Mouse (Mus musculus): ENCODE data around the gene Lyrm9. TPM values are rescaled to one million over a fixed set of nuclear protein-coding genes. Genes with fewer than 3 reads are reported as not detected.

Lyrm9 gene
- polyA plus RNA-seq, 1 experiment from 2014 or later, result 13.7 TPM

- H3K9me3 ChIP-seq, result no peaks in the 10 kb centered on the region
- H3K9ac ChIP-seq (replicated peaks), result no peak overlapping the region
- peaks cover 22% of the 10 kb centered on the region for H3K4me1 ChIP-seq (replicated peaks)
- no peak overlapping the region for H3K4me3 ChIP-seq (replicated peaks)
- no peaks in the 10 kb centered on the region for H3K36me3 ChIP-seq
- no peak overlapping the region for H3K27ac ChIP-seq
- ATAC-seq (ENCODE audit: insufficient number of reproducible peaks, insufficient read depth, low FRiP score, low TSS enrichment, low read depth), result no peak
- WGBS, result 53% methylated on average over 14 of the region's 14 CpGs
- H3K4me2 ChIP-seq, result no peak overlapping the region
- H3K27me3 ChIP-seq, result peaks cover 11% of the 10 kb centered on the region; the same call in 1 of the 2 replicates
Measured at GRCm38 (mm10) chr11:78815986-78816792, 10.2 kb upstream of the Lyrm9 start.

- H3K4me2 ChIP-seq, result no peak overlapping the region
- H3K9me3 ChIP-seq, result no peaks in the 10 kb centered on the region
- H3K9ac ChIP-seq (replicated peaks), result no peak overlapping the region
- peaks cover 6% of the 10 kb centered on the region for H3K27me3 ChIP-seq
- no peaks in the 10 kb centered on the region for H3K36me3 ChIP-seq
- H3K4me3 ChIP-seq (replicated peaks), result no peak overlapping the region
- no peak overlapping the region for H3K27ac ChIP-seq
- peaks cover 23% of the 10 kb centered on the region for H3K4me1 ChIP-seq (replicated peaks)
- no peak for ATAC-seq (ENCODE audit: insufficient number of reproducible peaks, insufficient read depth, low FRiP score, low TSS enrichment, low read depth)
- WGBS, result 78% methylated on average over 11 of the region's 11 CpGs
Measured at GRCm38 (mm10) chr11:78817311-78818022, 8.9 kb upstream of the Lyrm9 start.

- H3K27me3 ChIP-seq, result peaks cover 10% of the 10 kb centered on the region
- H3K4me2 ChIP-seq, result peak overlapping the region; percentile 4; the same call in 1 of the 2 replicates
- H3K4me1 ChIP-seq (replicated peaks), result peaks cover 21% of the 10 kb centered on the region
- ATAC-seq (ENCODE audit: insufficient number of reproducible peaks, insufficient read depth, low FRiP score, low TSS enrichment, low read depth), result no peak
- 29% methylated on average over 12 of the region's 12 CpGs for WGBS
- H3K27ac ChIP-seq, result no peak overlapping the region
- no peaks in the 10 kb centered on the region for H3K36me3 ChIP-seq
- H3K9ac ChIP-seq (replicated peaks), result no peak overlapping the region
- no peaks in the 10 kb centered on the region for H3K9me3 ChIP-seq
- H3K4me3 ChIP-seq (replicated peaks), result no peak overlapping the region
Measured at GRCm38 (mm10) chr11:78820337-78821000, 5.9 kb upstream of the Lyrm9 start.

- Histone ChIP-seq H3K9ac (replicated peaks) (no peak overlapping the region), H3K27me3 (peaks cover 11% of the 10 kb centered on the region), H3K36me3 (no peaks in the 10 kb centered on the region), H3K4me1 (replicated peaks) (peaks cover 29% of the 10 kb centered on the region), H3K4me3 (replicated peaks) (no peak overlapping the region), H3K4me2 (no peak overlapping the region), H3K9me3 (no peaks in the 10 kb centered on the region), H3K27ac (no peak overlapping the region)
- 56% methylated on average over 13 of the region's 13 CpGs for WGBS
- ATAC-seq (ENCODE audit: insufficient number of reproducible peaks, insufficient read depth, low FRiP score, low TSS enrichment, low read depth), result no peak
Measured at GRCm38 (mm10) chr11:78822792-78823498, 3.4 kb upstream of the Lyrm9 start.

- WGBS, result 31% methylated on average over 7 of the region's 7 CpGs
- no peak for ATAC-seq (ENCODE audit: insufficient number of reproducible peaks, insufficient read depth, low FRiP score, low TSS enrichment, low read depth)
- Histone ChIP-seq H3K9ac (replicated peaks) (no peak overlapping the region), H3K9me3 (no peaks in the 10 kb centered on the region), H3K4me3 (replicated peaks) (no peak overlapping the region), H3K27ac (no peak overlapping the region), H3K4me1 (replicated peaks) (peaks cover 31% of the 10 kb centered on the region), H3K36me3 (no peaks in the 10 kb centered on the region), H3K4me2 (no peak overlapping the region), H3K27me3 (peaks cover 9% of the 10 kb centered on the region; the same call in 1 of the 2 replicates)
Measured at GRCm38 (mm10) chr11:78827546-78827945, 1.2 kb downstream of the Lyrm9 start.

GRCm38 (mm10) chr11:78828386-78828785 lies 2.0 kb downstream of the Lyrm9 start:
- H3K36me3 ChIP-seq, result no peaks in the 10 kb centered on the region
- H3K9me3 ChIP-seq, result no peaks in the 10 kb centered on the region
- no peak overlapping the region for H3K9ac ChIP-seq (replicated peaks)
- WGBS, result 44% methylated on average over 2 of the region's 2 CpGs
- H3K4me3 ChIP-seq (replicated peaks), result no peak overlapping the region
- no peak overlapping the region for H3K27ac ChIP-seq
- peaks cover 9% of the 10 kb centered on the region; the same call in 1 of the 2 replicates for H3K27me3 ChIP-seq
- no peak overlapping the region for H3K4me2 ChIP-seq
- no peak for ATAC-seq (ENCODE audit: insufficient number of reproducible peaks, insufficient read depth, low FRiP score, low TSS enrichment, low read depth)
- H3K4me1 ChIP-seq (replicated peaks), result peaks cover 31% of the 10 kb centered on the region

GRCm38 (mm10) chr11:78829373-78829772 lies 3.0 kb downstream of the Lyrm9 start:
- Histone ChIP-seq H3K27me3 (peaks cover 4% of the 10 kb centered on the region; the same call in 1 of the 2 replicates), H3K36me3 (no peaks in the 10 kb centered on the region), H3K9ac (replicated peaks) (no peak overlapping the region), H3K9me3 (no peaks in the 10 kb centered on the region), H3K4me2 (no peak overlapping the region), H3K27ac (no peak overlapping the region), H3K4me3 (replicated peaks) (no peak overlapping the region), H3K4me1 (replicated peaks) (peaks cover 31% of the 10 kb centered on the region)
- ATAC-seq (ENCODE audit: insufficient number of reproducible peaks, insufficient read depth, low FRiP score, low TSS enrichment, low read depth), result no peak
- 29% methylated on average over 6 of the region's 6 CpGs for WGBS

- WGBS, result 42% methylated on average over 8 of the region's 8 CpGs
- H3K4me3 ChIP-seq (replicated peaks), result no peak overlapping the region
- H3K9ac ChIP-seq (replicated peaks), result no peak overlapping the region
- no peak overlapping the region for H3K27ac ChIP-seq
- no peaks in the 10 kb centered on the region for H3K36me3 ChIP-seq
- peaks cover 31% of the 10 kb centered on the region for H3K4me1 ChIP-seq (replicated peaks)
- peaks cover 4% of the 10 kb centered on the region; the same call in 1 of the 2 replicates for H3K27me3 ChIP-seq
- H3K4me2 ChIP-seq, result no peak overlapping the region
- ATAC-seq (ENCODE audit: insufficient number of reproducible peaks, insufficient read depth, low FRiP score, low TSS enrichment, low read depth), result no peak
- H3K9me3 ChIP-seq, result no peaks in the 10 kb centered on the region
Measured at GRCm38 (mm10) chr11:78830180-78830579, 3.8 kb downstream of the Lyrm9 start.

- no peak overlapping the region for H3K4me3 ChIP-seq (replicated peaks)
- peaks cover 31% of the 10 kb centered on the region for H3K4me1 ChIP-seq (replicated peaks)
- H3K27me3 ChIP-seq, result peaks cover 4% of the 10 kb centered on the region; the same call in 1 of the 2 replicates
- 41% methylated on average over 4 of the region's 4 CpGs for WGBS
- no peak overlapping the region for H3K9ac ChIP-seq (replicated peaks)
- no peak for ATAC-seq (ENCODE audit: insufficient number of reproducible peaks, insufficient read depth, low FRiP score, low TSS enrichment, low read depth)
- no peaks in the 10 kb centered on the region for H3K36me3 ChIP-seq
- H3K9me3 ChIP-seq, result no peaks in the 10 kb centered on the region
- peak overlapping the region; percentile 67; the same call in 1 of the 2 replicates for H3K27ac ChIP-seq
- H3K4me2 ChIP-seq, result no peak overlapping the region
Measured at GRCm38 (mm10) chr11:78831716-78832115, 5.3 kb downstream of the Lyrm9 start.

GRCm38 (mm10) chr11:78832117-78832726 lies 5.8 kb downstream of the Lyrm9 start:
- 79% methylated on average over 10 of the region's 10 CpGs for WGBS
- Histone ChIP-seq H3K4me1 (replicated peaks) (peaks cover 27% of the 10 kb centered on the region), H3K27me3 (peaks cover 4% of the 10 kb centered on the region; the same call in 1 of the 2 replicates), H3K9me3 (no peaks in the 10 kb centered on the region), H3K27ac (peak overlapping the region; percentile 56; the same call in 1 of the 2 replicates), H3K36me3 (no peaks in the 10 kb centered on the region), H3K4me3 (replicated peaks) (no peak overlapping the region), H3K9ac (replicated peaks) (no peak overlapping the region), H3K4me2 (no peak overlapping the region)
- ATAC-seq (ENCODE audit: insufficient number of reproducible peaks, insufficient read depth, low FRiP score, low TSS enrichment, low read depth), result no peak
